Mouse (Mus musculus): Measurements from ENCODE around the gene Pex11a. TPM values are rescaled to one million over a fixed set of nuclear protein-coding genes. Genes with fewer than 3 reads are reported as not detected.
"Not testable (repeated sequence)": the region's sequence is repeated elsewhere in the genome, so short reads cannot be mapped to it uniquely, and the experiment has no call there.

The Pex11a gene
- 42.6 and 59.9 TPM in 2 replicates for total RNA-seq (2021)
- long read RNA-seq, transcript Pex11a-201 (3 exons, 2,241 nt): major isoform, 33 of 47 reads
- long read RNA-seq, transcript Pex11a-203 (2 exons, 1,044 nt): minor isoform, 6 of 47 reads
- long read RNA-seq, partial matches to known transcripts: 0 of 47 reads
- long read RNA-seq, other reads (novel, unspliced or antisense): 5 of 47 reads

- DNase-seq: peak; percentile 83
These were observed at the start of gene Pex11a, which contains the start of gene Wdr93 for GRCm38 (mm10) chr7:79742659-79743536. TSS of gene Pex11a (minus strand) at chr7:79743131. TSS of gene Wdr93 (plus strand) at chr7:79743163.

DNA sequence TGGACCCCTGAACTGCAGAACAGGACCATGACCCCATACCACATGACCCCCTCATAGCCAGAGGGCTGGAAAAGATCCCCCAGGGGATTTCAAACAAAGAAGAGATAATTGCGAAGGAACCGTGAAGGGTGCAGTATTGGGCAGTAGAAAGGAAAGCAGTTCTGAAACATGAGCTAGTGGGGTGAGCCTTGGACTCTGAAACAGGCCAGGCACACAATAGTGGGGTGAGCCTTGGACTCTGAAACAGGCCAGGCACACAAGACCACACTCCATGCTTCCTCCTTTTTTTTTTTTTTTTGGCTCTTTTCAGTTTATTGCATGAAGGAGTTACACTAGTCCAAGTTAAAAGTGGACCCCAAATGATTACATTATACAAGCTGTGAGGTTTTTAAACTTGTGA, 46.9 kb upstream of the Pex11a start:
- not testable (repeated sequence) for DNase-seq

- DNase-seq: peak; percentile 60
These were observed 43.4 kb upstream of the Pex11a start for GRCm38 (mm10) chr7:79786295-79786694.

DNA sequence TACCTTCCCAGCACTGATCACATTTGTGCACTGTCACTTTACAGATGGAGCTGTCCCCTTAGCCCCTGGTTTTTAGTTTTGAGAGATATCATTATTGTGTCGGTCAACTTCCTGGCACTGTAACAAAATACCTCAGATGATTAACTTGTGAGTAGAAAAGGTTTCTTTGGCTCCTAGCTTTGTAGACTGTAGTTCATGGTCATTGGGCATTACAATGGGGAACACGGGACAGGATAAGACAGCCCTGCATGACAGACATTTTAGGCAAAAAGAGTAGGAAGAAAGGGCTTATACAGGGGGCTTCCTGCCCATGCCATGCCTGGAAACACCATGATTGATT, 39.6 kb upstream of the Pex11a start:
- no peak for DNase-seq

- no peak for DNase-seq
These were observed 39.0 kb upstream of the Pex11a start for GRCm38 (mm10) chr7:79781826-79782515.

DNA sequence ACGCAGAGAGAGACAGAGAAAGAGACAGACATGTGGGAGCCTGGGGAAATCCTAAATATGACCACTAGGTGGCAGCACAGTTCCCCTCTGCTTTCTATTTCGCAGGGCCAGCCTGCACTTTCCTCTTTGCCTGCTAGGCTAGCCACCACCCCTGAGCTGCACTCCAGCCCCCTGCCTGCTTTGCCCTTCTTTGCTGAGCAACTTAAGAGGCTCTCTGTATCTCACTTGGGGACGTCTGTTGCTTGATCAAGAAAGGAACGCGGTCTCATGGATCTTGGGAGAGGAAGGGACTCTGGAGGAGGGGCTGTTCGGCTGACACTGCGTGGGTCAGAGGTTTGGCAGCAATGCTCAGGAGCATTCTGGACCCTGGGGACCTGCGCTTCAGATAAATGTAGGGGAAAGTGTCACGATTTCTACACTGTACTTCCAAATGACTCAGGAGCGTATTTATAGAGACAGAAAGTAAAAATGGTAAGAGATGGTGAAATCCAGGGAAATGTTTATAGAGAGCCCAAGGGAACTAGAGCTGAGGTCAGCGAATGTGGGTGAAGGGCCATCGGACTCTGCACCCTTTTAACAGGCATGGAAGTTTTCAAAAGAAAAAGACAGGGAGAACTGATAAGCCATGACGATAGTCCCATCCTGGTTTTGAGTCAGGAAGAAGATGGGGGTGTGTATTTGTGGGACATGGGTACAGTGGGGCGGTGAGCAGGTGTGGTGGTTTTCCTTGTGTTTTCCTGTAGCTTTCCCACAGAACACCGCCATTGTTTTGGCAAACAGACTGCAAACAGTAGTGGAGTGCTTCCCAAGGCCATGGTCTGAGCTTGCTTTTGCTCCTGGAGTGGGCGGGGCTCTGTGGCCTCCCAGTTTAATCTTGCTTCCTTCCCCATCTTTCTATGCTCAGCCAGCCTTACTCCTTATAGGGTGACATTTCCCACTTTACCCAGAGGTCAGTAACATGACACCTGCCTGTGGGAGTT, 38.0 kb upstream of the Pex11a start:
- DNase-seq: peak; percentile 71

DNA sequence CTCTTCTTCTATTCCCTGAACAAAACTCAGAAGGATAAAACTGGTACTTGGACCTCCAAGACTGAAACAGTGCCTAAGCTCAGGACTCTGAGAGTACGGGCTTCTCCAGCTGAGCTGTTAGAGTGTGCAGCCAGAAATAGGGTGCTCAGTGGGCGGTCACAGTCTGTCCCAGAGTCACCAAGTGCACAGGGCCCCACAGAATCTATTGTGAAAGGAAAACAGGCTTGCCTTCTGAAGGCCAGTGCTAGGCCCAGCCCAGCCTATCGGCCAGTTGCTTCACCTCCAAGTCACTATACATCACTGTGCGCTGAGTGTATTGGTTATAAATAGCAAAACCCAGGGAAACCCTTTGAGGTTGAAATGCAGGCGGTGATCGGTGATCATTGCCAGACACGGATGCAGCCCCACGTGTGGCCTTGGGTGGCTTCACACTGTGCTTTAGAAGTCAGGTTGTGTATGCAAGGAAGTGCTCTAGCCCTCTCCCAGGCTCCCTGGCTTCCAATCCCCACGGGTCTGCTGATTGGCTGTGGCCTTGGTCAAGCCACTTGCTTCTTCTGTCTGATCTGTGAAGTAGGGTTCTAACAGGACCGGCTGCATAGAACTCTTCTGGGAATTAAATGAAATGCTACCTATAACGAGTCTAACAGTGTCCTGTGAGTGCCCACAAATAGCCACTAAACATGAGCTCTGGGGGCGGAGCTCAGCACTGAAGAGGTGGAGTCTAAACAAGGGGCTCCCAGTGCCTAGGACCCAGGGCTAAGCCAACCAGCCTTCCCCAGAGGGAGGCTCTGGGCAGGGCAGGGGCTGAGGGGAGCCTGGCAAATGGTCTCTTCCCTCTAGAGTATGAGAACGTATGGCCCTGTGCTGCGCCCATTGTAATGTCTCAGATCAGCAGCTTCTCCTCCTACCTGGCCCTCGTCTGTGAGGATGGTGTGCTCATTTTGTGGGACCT, 28.9 kb upstream of the Pex11a start:
- DNase-seq: no peak

GRCm38 (mm10) chr7:79769664-79770063, 26.7 kb upstream of the Pex11a start:
- DNase-seq: no peak

DNA sequence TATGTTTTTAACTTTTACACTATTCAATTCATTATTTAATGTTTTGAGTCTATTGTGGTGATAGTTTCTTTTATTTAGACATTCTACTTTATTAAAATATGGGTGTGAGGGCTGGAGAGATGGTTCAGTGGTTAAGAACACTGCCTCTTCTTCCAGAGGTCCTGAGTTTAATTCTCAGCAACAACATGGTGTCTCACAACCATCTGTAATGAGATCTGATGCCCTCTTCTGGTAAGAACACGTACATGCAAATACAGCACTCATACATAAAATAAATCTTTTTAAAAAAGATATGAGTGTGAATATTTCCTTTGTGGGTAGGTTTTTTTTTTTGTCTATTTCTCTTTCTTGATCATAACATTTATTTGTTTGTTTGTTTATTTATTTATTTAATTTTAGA, 23.1 kb upstream of the Pex11a start:
- DNase-seq: no peak

- no peak for DNase-seq
These were observed 19.2 kb upstream of the Pex11a start for GRCm38 (mm10) chr7:79762106-79762505.

DNA sequence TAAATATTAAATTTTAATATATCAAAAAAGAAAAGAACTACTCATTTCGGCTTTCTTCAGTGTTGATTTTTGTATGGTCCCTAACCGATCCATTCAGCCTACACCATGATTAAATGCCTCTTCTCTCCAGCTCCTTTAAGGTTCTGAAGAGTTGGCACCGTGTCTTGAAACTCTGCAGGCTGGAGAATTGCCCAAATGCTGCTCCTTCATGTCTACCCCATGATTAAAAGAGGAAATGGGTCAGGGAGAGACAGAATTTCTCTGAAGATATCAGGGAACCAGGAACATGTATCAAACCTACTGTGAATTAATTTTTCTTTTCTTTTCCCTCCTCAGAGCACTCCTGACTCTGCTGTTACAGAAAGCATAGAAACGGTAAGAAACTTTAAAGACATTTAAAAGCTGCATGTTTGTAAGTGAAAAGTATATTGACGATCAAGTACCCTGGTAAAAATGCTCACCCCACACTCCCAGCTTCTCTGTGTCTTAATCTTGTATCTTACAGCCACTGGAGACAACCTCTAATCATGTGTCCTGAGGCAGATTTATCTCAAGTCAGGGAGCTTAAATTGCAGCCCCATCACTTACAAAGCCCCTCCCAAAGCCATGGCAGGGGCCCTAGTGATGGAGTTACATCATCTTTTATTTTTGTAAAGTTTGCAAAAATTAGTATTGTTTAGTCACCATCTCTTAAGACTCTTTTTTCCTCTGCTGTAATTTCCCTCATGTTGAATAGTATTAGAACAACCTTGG, 18.4 kb upstream of the Pex11a start:
- no peak for DNase-seq

- no peak for DNase-seq
These were observed 16.8 kb upstream of the Pex11a start for GRCm38 (mm10) chr7:79759766-79760165.

GRCm38 (mm10) chr7:79758176-79758575, 15.2 kb upstream of the Pex11a start:
- no peak for DNase-seq

- no peak for DNase-seq
These were observed 13.4 kb upstream of the Pex11a start for GRCm38 (mm10) chr7:79756334-79756733.

DNA sequence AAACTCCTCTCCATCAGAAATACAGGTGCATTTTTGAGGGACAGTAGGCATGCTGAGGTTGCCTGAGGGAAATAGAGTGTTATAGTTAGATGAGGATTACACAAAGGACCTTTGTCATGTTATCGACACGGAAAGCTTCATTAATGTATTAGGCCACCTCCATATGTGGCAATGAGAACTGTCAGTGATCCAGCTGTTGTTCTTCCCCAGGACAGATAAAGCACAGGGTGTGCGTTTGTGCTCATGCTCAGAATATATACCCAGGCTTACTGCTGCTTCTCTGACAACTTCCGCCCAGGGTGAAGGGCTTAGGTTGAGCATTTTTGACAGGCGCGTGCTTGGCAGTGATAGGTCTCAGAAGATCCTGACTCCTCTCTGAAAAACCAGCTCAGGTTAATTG, 6.6 kb upstream of the Pex11a start:
- no peak for DNase-seq

DNA sequence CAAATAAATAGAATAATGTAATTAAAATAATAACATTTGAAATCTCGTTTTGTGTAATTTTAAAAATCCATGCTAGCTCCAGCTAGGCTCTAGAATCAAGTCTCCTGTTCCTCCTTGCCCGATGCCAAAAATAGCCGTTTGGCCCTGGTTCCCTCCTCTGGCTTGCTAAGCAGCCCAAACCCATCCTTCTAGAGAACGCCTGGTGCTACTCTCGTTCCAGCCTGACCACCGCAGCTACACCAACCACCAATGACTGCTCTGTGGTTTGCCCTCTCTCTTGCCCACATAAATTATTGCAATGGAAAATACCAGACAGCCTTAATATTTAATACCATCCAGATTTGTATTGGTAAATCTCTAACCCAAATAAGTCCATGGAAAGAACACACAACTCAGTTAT, 4.7 kb upstream of the Pex11a start:
- no peak for DNase-seq

DNA sequence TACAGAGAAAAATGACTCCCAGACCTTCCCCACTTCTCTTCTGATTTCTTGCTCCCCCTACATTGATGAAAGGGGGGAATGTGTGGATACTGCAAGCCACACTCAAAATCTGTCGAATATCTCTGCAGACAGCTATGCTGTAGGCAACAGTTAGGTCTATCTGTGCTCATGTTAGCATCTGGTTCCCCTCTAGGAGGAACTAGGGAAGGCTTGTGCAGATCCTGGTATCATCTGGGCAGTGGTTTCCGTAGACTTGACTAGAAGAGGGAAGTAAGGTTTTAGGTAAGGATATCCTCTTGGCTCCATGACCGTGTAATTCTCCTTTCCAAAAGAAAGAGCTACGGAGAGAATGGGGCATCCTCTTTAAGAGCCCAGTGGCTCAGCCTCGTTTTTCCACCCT, 1.7 kb upstream of the Pex11a start:
- DNase-seq: no peak

- DNase-seq: no peak
These were observed 1.1 kb upstream of the Pex11a start for GRCm38 (mm10) chr7:79744051-79744450.

GRCm38 (mm10) chr7:79742277-79742658, 663 bp downstream of the Pex11a start:
- DNase-seq: no peak

GRCm38 (mm10) chr7:79740279-79740678, 2.7 kb downstream of the Pex11a start:
- no peak for DNase-seq
